Mouse (Mus musculus): ENCODE measurements around the gene Sh2d7. TPM values are rescaled to one million over a fixed set of nuclear protein-coding genes. Genes with fewer than 3 reads are reported as not detected.

Sh2d7 gene
- polyA plus RNA-seq, 1 experiment from 2014 or later = not detected

DNA sequence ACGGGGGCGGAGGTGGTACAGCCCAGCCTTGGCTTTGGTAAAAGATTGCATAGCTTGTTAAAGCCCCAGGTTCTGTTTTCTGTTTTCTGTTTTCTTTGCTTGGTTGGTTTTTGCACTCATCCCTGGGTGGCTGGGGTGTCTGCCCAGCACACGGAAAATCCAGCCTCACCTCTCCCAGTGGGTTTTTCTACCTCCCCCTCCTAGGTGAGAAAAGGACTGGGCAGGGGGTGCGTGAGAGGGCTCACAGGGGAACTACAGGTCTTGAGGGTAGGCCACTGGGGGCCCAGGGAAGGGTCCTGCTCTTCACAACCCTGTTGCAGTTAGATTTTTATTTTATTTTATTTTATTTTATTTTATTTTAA, 6.2 kb downstream of the Sh2d7 start:
- H3K36me3 ChIP-seq = no peaks in the 10 kb centered on the region
- no peak overlapping the region for H3K27ac ChIP-seq (replicated peaks)
- no peak overlapping the region for H3K4me2 ChIP-seq
- no peaks in the 10 kb centered on the region for H3K9me3 ChIP-seq
- H3K9ac ChIP-seq = no peak overlapping the region
- H3K4me1 ChIP-seq = no peaks in the 10 kb centered on the region
- H3K4me3 ChIP-seq = no peak overlapping the region
- 83% methylated on average over 4 of the region's 4 CpGs for WGBS
- H3K27me3 ChIP-seq (replicated peaks) = no peaks in the 10 kb centered on the region
- ATAC-seq (ENCODE audit: extremely low read depth, insufficient number of reproducible peaks, low FRiP score, low TSS enrichment) = no peak

DNA sequence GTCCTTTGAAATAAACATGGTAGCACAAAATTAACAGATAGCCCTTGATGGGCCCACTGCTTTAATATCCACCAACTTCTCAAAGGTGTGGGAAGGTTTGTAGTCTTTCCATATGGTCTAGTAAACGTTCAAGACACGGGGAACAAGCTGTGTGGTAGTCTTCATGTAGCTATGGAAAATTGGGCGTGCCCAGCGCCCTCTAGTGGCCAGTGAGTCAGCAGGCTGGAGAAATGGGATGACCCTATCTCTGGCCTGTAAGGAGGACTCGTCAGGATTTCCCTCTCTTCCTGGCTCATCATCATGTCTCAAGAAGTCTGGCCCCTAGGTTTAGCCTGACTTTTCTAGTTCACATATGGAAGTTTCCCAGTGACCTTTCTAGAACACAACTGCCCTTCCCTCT, 8.8 kb downstream of the Sh2d7 start:
- WGBS = 25% methylated on average over 5 of the region's 5 CpGs
- H3K4me2 ChIP-seq = no peak overlapping the region
- no peaks in the 10 kb centered on the region for H3K4me1 ChIP-seq
- H3K27me3 ChIP-seq (replicated peaks) = no peaks in the 10 kb centered on the region
- H3K27ac ChIP-seq (replicated peaks) = no peak overlapping the region
- H3K4me3 ChIP-seq = no peak overlapping the region
- no peaks in the 10 kb centered on the region for H3K9me3 ChIP-seq
- no peaks in the 10 kb centered on the region for H3K36me3 ChIP-seq
- ATAC-seq (ENCODE audit: extremely low read depth, insufficient number of reproducible peaks, low FRiP score, low TSS enrichment) = no peak
- H3K9ac ChIP-seq = no peak overlapping the region

DNA sequence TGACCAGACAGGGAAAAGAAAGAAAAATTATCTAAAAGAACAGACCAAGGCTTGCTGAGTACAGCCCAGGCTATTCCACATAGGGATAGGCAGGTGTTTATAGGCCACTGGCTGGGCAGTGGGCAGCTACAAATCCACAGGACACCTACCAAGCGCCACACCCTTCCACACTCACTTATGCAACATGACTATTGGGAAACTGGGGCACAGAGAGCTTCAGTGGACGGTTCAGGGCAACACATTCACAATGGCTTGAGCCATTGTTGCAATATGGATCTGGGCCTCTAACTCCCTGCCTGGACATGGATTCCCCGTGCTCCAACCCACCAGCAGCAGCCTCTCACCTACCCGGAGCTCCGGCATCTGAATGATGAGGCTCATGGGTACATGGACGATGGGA, 10.6 kb downstream of the Sh2d7 start:
- no peak for ATAC-seq (ENCODE audit: extremely low read depth, insufficient number of reproducible peaks, low FRiP score, low TSS enrichment)
- H3K27ac ChIP-seq (replicated peaks) = no peak overlapping the region
- WGBS = 79% methylated on average over 6 of the region's 6 CpGs

GRCm38 (mm10) chr9:54552409-54552808, 13.6 kb downstream of the Sh2d7 start:
- Histone ChIP-seq H3K27ac (replicated peaks) (no peak overlapping the region), H3K4me2 (no peak overlapping the region), H3K4me1 (no peaks in the 10 kb centered on the region), H3K27me3 (replicated peaks) (0 out of 2 replicates have a peak, but pooled peaks cover 3% of the 10 kb centered on the region), H3K4me3 (no peak overlapping the region), H3K36me3 (no peaks in the 10 kb centered on the region), H3K9me3 (no peaks in the 10 kb centered on the region), H3K9ac (no peak overlapping the region)
- 17% methylated on average over 5 of the region's 5 CpGs for WGBS
- ATAC-seq (ENCODE audit: extremely low read depth, insufficient number of reproducible peaks, low FRiP score, low TSS enrichment) = no peak

More for the DNA sequence above, 10.6 kb downstream of the Sh2d7 start:
- no peaks in the 10 kb centered on the region for H3K36me3 ChIP-seq
- no peaks in the 10 kb centered on the region for H3K4me1 ChIP-seq
- no peak overlapping the region for H3K4me2 ChIP-seq
- H3K9ac ChIP-seq = no peak overlapping the region
- H3K4me3 ChIP-seq = no peak overlapping the region
- H3K27me3 ChIP-seq (replicated peaks) = 0 out of 2 replicates have a peak, but pooled peaks cover 2% of the 10 kb centered on the region
- no peaks in the 10 kb centered on the region for H3K9me3 ChIP-seq

- no peak for ATAC-seq (ENCODE audit: extremely low read depth, insufficient number of reproducible peaks, low FRiP score, low TSS enrichment)
- Histone ChIP-seq H3K4me3 (no peak overlapping the region), H3K9ac (no peak overlapping the region), H3K4me1 (peaks cover 7% of the 10 kb centered on the region), H3K27ac (replicated peaks) (no peak overlapping the region), H3K4me2 (no peak overlapping the region), H3K9me3 (no peaks in the 10 kb centered on the region), H3K36me3 (no peaks in the 10 kb centered on the region), H3K27me3 (replicated peaks) (peaks cover 19% of the 10 kb centered on the region)
- 67% methylated on average over 2 of the region's 2 CpGs for WGBS
Measured at GRCm38 (mm10) chr9:54555044-54555443, 16.3 kb downstream of the Sh2d7 start.

- no peak for ATAC-seq (ENCODE audit: extremely low read depth, insufficient number of reproducible peaks, low FRiP score, low TSS enrichment)
- Histone ChIP-seq H3K27ac (replicated peaks) (no peak overlapping the region), H3K36me3 (no peaks in the 10 kb centered on the region), H3K27me3 (replicated peaks) (peaks cover 19% of the 10 kb centered on the region), H3K4me2 (no peak overlapping the region), H3K4me1 (peaks cover 11% of the 10 kb centered on the region), H3K4me3 (no peak overlapping the region), H3K9ac (no peak overlapping the region), H3K9me3 (no peaks in the 10 kb centered on the region)
- WGBS = 72% methylated on average over 8 of the region's 8 CpGs
Measured at GRCm38 (mm10) chr9:54558731-54559130, 19.9 kb downstream of the Sh2d7 start.

DNA sequence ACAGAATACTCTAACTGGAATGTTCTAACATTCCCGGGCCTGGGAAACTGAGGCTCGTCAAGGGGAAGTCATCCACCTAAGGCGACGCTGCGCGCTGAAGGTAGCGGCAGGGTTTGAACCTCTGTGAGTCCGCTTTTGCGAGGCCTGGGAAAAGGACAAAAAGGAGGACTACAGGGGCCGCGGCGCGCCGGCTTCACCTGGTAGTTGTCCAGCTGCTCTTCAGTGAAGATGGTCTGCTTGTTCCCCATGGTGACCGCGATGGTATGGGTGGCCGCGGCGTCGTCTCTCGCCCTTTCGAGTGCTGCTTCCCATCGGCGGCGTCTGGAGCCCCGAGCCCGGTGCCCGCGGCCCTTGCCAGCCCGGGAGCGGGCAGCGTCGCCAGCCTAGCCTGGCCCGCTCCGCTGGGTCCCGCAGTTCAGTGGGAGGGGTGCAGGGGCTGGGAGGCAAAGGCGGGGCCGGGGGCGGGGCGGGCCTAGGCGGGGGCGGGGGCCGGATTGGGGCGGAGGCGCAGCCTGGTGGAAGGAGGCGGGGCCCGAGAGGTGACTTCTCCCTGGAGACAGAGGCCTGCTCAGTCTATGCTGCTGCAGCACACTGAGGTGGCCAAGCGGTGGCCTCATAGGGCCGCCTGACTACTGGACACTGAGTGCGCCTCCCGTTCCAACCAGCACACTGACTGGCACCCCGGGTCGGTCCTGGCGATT, 21.1 kb downstream of the Sh2d7 start, which contains the start of gene Cib2:
Gene Cib2, minus strand, starts transcription at position 448 of the 701 bp plus-strand sequence.
- peak within 1 kb of the TSS; percentile 95 for H3K4me2 ChIP-seq
- ATAC-seq (ENCODE audit: extremely low read depth, insufficient number of reproducible peaks, low FRiP score, low TSS enrichment) = peak; percentile 90
- H3K27me3 ChIP-seq (replicated peaks) = peaks cover 16% of the 10 kb centered on the region
- WGBS = 2% methylated on average over 48 of the region's 54 CpGs
- H3K9ac ChIP-seq = peak within 1 kb of the TSS; percentile 78
- H3K36me3 ChIP-seq = no peaks in the 10 kb centered on the region
- no peaks in the 10 kb centered on the region for H3K9me3 ChIP-seq
- H3K4me3 ChIP-seq = peak within 1 kb of the TSS; percentile 65
- H3K4me1 ChIP-seq = peaks cover 11% of the 10 kb centered on the region
- H3K27ac ChIP-seq (replicated peaks) = no peak within 1 kb of the TSS

DNA sequence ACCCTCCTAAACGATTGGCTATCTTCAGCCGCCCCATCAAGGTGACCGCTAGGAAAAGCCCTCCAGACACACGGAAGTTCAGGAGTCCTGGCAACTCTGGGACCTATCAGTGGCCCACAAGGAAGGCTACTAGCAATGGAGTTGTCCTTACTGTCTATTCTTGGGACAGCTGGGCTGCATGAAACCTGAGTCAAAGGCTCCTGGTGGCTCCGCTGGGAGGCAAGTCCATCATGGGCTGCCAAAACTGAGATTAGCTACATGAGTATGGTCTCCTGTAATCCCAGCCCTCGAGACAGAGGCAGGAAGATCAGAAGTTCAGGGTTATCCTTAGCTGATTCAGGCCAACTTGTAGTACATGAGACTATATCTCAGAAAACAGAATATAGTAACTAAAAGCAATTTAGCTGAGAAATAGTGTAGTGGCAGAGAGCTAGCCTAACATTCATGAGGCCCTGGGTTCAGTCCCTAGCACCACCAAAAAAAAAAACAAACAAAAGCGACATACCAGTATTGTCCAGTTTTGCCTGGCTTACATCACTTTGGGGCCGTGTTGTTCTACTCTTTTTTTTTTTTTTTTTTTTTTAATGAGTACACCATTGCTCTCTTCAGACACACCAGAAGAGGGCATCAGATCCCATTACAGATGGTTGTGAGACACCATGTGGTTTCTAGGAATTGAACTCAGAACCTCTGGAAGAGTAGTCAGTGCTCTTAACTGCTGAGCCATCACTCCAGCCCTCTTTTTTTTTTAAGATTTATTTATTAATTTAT, 22.2 kb downstream of the Sh2d7 start:
- ATAC-seq (ENCODE audit: extremely low read depth, insufficient number of reproducible peaks, low FRiP score, low TSS enrichment) = no peak
- H3K27ac ChIP-seq (replicated peaks) = no peak overlapping the region
- no peaks in the 10 kb centered on the region for H3K9me3 ChIP-seq
- 82% methylated on average over 8 of the region's 8 CpGs for WGBS
- peaks cover 16% of the 10 kb centered on the region for H3K27me3 ChIP-seq (replicated peaks)
- peaks cover 11% of the 10 kb centered on the region for H3K4me1 ChIP-seq
- H3K9ac ChIP-seq = no peak overlapping the region
- H3K4me2 ChIP-seq = no peak overlapping the region
- no peak overlapping the region for H3K4me3 ChIP-seq
- H3K36me3 ChIP-seq = no peaks in the 10 kb centered on the region

DNA sequence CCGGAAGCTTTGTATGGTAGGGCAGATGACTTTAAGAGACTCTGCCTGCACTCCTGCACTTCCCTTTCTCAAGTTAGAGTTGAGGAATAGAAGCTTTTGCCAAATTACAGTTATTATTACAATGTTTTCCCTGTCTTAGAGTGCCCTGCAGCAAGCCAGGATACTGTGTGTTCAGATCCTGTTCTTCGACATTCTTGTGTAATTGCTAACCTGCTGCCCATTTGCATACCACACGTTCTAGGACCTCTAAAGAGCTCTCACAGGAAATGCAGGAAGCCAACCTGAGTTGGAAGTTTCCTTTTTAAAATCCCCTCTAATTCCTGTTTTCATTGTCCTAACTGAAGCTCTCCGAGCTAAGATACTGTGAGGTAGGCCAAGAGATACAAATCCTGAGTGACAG, 28.2 kb downstream of the Sh2d7 start:
- Histone ChIP-seq H3K4me2 (no peak overlapping the region), H3K9ac (no peak overlapping the region), H3K9me3 (no peaks in the 10 kb centered on the region), H3K27ac (replicated peaks) (no peak overlapping the region), H3K36me3 (no peaks in the 10 kb centered on the region), H3K4me1 (no peaks in the 10 kb centered on the region), H3K4me3 (no peak overlapping the region), H3K27me3 (replicated peaks) (no peaks in the 10 kb centered on the region)
- ATAC-seq (ENCODE audit: extremely low read depth, insufficient number of reproducible peaks, low FRiP score, low TSS enrichment) = no peak
- 47% methylated on average over 4 of the region's 4 CpGs for whole genome bisulfite sequencing

DNA sequence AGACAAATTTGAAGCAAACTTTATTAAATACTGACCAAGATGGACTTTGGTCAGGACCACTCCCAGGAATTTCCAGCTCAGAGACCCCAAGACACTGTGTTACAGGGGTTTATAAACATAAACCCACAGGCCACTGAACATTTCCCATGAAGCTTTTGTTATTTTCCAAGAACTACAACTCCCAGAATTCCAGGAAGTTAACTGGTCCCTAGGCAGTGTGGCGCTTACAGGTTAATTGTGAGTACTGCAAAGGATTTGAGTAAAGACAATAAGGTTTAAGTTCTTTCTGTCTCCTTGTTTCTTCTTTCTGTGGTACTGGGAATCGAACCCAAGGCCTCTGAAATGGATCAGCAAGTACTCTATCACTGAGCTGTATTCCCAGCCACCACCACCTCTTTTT, 29.9 kb downstream of the Sh2d7 start:
- 33% methylated on average over 2 of the region's 2 CpGs for WGBS
- no peak overlapping the region for H3K4me2 ChIP-seq
- no peak overlapping the region for H3K27ac ChIP-seq (replicated peaks)
- H3K4me3 ChIP-seq = no peak overlapping the region
- no peaks in the 10 kb centered on the region for H3K4me1 ChIP-seq
- no peaks in the 10 kb centered on the region for H3K36me3 ChIP-seq
- no peak overlapping the region for H3K9ac ChIP-seq
- H3K27me3 ChIP-seq (replicated peaks) = no peaks in the 10 kb centered on the region
- no peaks in the 10 kb centered on the region for H3K9me3 ChIP-seq
- no peak for ATAC-seq (ENCODE audit: extremely low read depth, insufficient number of reproducible peaks, low FRiP score, low TSS enrichment)

DNA sequence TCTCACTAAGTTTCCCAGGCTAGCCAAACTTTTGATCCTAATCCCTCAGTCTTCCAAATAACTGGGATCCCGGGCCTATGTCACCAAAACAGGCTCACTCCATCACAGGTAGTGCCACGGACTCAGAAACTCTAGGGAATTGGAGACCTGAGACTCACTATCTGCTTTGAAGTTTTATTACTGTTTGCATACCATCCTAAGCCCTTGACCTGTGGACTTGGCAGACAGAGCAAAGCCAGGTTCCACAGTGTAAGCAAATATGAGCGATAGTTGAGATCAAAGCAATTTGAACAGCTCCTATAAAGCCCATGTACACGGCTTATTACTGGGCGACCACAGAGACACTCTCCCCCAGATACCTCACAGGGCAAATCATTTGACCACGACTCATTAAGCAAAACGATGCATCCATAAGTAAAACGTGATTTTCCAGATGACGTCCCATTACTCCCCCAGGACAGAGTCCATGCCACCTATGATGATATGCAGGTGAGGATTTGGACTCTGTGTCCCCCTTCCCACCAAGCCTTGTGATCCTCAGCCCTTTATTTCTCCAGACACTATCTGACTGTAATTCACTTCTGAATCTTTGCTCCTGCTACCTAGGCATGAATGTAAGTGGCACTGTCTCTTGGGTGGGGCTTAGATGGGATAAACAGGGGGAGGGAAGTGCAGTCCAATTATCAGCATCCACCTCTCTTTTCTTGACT, 32.5 kb downstream of the Sh2d7 start:
- Histone ChIP-seq H3K27me3 (replicated peaks) (no peaks in the 10 kb centered on the region), H3K27ac (replicated peaks) (no peak overlapping the region), H3K4me3 (no peak overlapping the region), H3K4me1 (no peaks in the 10 kb centered on the region), H3K36me3 (no peaks in the 10 kb centered on the region), H3K9me3 (no peaks in the 10 kb centered on the region), H3K4me2 (no peak overlapping the region), H3K9ac (no peak overlapping the region)
- ATAC-seq (ENCODE audit: extremely low read depth, insufficient number of reproducible peaks, low FRiP score, low TSS enrichment) = no peak
- 69% methylated on average over 9 of the region's 9 CpGs for WGBS
